Mouse (Mus musculus) embryonic facial prominence, embryonic 11.5 days (tissue): Measurements from ENCODE around the gene Hkdc1. TPM values are rescaled to one million over a fixed set of nuclear protein-coding genes. Genes with fewer than 3 reads are reported as not detected.
"Not testable (repeated sequence)": the region's sequence is repeated elsewhere in the genome, so short reads cannot be mapped to it uniquely, and the experiment has no call there.

Experiments used
- ATAC-seq: fragments of 200-750 bp; cut with Nextera tagmentation; replicated peaks from 2 replicates; pipeline ENCODE4 v1.8.0; 2017; ENCODE audit warnings: low read depth; ENCODE audit not compliant: insufficient number of reproducible peaks, low FRiP score, low TSS enrichment
- DNase-seq: peaks from one replicate; pipeline ENCODE4 v3.0.0-alpha.2; 2015; ENCODE audit warnings: low spot score
- H3K27ac ChIP-seq: fragments of 300-500 bp; sonication (generic); replicated peaks from 2 replicates; pipeline ENCODE4 v1.5.1; 2014; ENCODE audit warnings: mild to moderate bottlenecking, low read depth, low read length, control low read depth
- H3K27me3 ChIP-seq: fragments of 300-500 bp; sonication (generic); 2 replicates; pipeline ENCODE4 v1.6.1; 2014; ENCODE audit warnings: mild to moderate bottlenecking, low read length, moderate library complexity, mixed read lengths; ENCODE audit not compliant: control insufficient read depth, insufficient read depth
- H3K36me3 ChIP-seq: fragments of 300-500 bp; sonication (generic); replicated peaks from 2 replicates; pipeline ENCODE4 v1.6.1; 2014; ENCODE audit warnings: low read depth, mild to moderate bottlenecking, low read length, moderate library complexity, mixed read lengths; ENCODE audit not compliant: control insufficient read depth, insufficient read depth
- H3K4me1 ChIP-seq: fragments of 300-500 bp; sonication (generic); 2 replicates; pipeline ENCODE4 v1.6.1; 2014; ENCODE audit warnings: low read length, mixed read lengths; ENCODE audit not compliant: control insufficient read depth, insufficient read depth
- H3K4me2 ChIP-seq: fragments of 300-500 bp; sonication (generic); 2 replicates; pipeline ENCODE4 v1.6.1; 2014; ENCODE audit warnings: low read depth, mild to moderate bottlenecking, control low read depth, low read length, moderate library complexity
- H3K4me3 ChIP-seq: fragments of 300-500 bp; sonication (generic); 2 replicates; pipeline ENCODE4 v1.5.1; 2014; ENCODE audit warnings: low read depth, low read length, control low read depth
- H3K9ac ChIP-seq: fragments of 300-500 bp; sonication (generic); replicated peaks from 2 replicates; pipeline ENCODE4 v1.6.1; 2014; ENCODE audit warnings: mild to moderate bottlenecking, control low read depth, low read length
- H3K9me3 ChIP-seq: fragments of 300-500 bp; sonication (generic); replicated peaks from 2 replicates; pipeline ENCODE4 v1.6.1; 2016; ENCODE audit warnings: mild to moderate bottlenecking, low read length, inconsistent platforms, mixed read lengths; ENCODE audit not compliant: control insufficient read depth
- WGBS: fragments of 180-500 bp; shearing (Covaris S2); extraction: QIAGEN DNeasy Blood & Tissue Kit; methylation state at CpG from one replicate; pipeline ENCODE4 v1.1.7; 2014; 5-methylcytosine and 5-hydroxymethylcytosine counted together
- polyA plus RNA-seq: library from polyadenylated mRNA; unstranded; fragments of >200 nt; fragmentation: Nextera tagmentation; extraction: Ambion mirVana; gene quantifications from 2 replicates; pipeline ENCODE4 v1.2.1, GENCODE M21; 2014

The Hkdc1 gene
- 0.11 and 0.41 TPM in 2 replicates for polyA plus RNA-seq

- peak; percentile 73 for DNase-seq
- no peak within 1 kb of the TSS for H3K9ac ChIP-seq
Measured at GRCm38 (mm10) chr10:62422255-62422654, at the start of gene Hkdc1. Gene Hkdc1, minus strand, starts transcription at chr10:62422491.

GRCm38 (mm10) chr10:62471105-62471504 lies 48.8 kb upstream of the Hkdc1 start:
- no peak for DNase-seq
- H3K9me3 ChIP-seq: no peaks in the 10 kb centered on the region
- H3K36me3 ChIP-seq: no peaks in the 10 kb centered on the region; the same call in 1 of the 2 replicates
- H3K9ac ChIP-seq: no peak overlapping the region
- WGBS: 79% methylated on average over 5 of the region's 5 CpGs
- ATAC-seq: no peak
- no peaks in the 10 kb centered on the region for H3K4me1 ChIP-seq
- H3K4me2 ChIP-seq: no peak overlapping the region
- H3K27me3 ChIP-seq: no peaks in the 10 kb centered on the region
- no peak overlapping the region for H3K27ac ChIP-seq
- H3K4me3 ChIP-seq: no peak overlapping the region

More at GRCm38 (mm10) chr10:62422255-62422654, at the start of gene Hkdc1:
- H3K4me2 ChIP-seq: no peak within 1 kb of the TSS
- no peak; the same call in 1 of the 2 replicates for ATAC-seq
- no peak within 1 kb of the TSS for H3K4me3 ChIP-seq
- WGBS: 36% methylated on average over 15 of the region's 15 CpGs
- H3K4me1 ChIP-seq: no peaks in the 10 kb centered on the region
- no peaks in the 10 kb centered on the region for H3K36me3 ChIP-seq
- no peaks in the 10 kb centered on the region for H3K27me3 ChIP-seq
- no peak within 1 kb of the TSS for H3K27ac ChIP-seq
- H3K9me3 ChIP-seq: no peaks in the 10 kb centered on the region

GRCm38 (mm10) chr10:62469736-62470135 lies 47.4 kb upstream of the Hkdc1 start:
- ATAC-seq (no peak), DNase-seq (no peak)
- Histone ChIP-seq H3K27ac (no peak overlapping the region), H3K36me3 (no peaks in the 10 kb centered on the region; the same call in 1 of the 2 replicates), H3K4me3 (no peak overlapping the region), H3K4me1 (no peaks in the 10 kb centered on the region), H3K27me3 (no peaks in the 10 kb centered on the region), H3K9ac (no peak overlapping the region), H3K4me2 (no peak overlapping the region), H3K9me3 (no peaks in the 10 kb centered on the region)
- 88% methylated on average over 4 of the region's 4 CpGs for WGBS

GRCm38 (mm10) chr10:62461321-62461720 lies 39.0 kb upstream of the Hkdc1 start:
- DNase-seq (no peak), ATAC-seq (no peak)
- H3K4me3 ChIP-seq: no peak overlapping the region
- no peaks in the 10 kb centered on the region for H3K27me3 ChIP-seq
- H3K4me1 ChIP-seq: no peaks in the 10 kb centered on the region
- no peak overlapping the region for H3K4me2 ChIP-seq
- H3K27ac ChIP-seq: no peak overlapping the region
- H3K36me3 ChIP-seq: no peaks in the 10 kb centered on the region
- no peaks in the 10 kb centered on the region for H3K9me3 ChIP-seq
- no peak overlapping the region for H3K9ac ChIP-seq

- H3K4me2 ChIP-seq, H3K4me1 ChIP-seq, DNase-seq, ATAC-seq, H3K27ac ChIP-seq, H3K9ac ChIP-seq, H3K36me3 ChIP-seq, H3K27me3 ChIP-seq, H3K4me3 ChIP-seq, H3K9me3 ChIP-seq: not testable (repeated sequence)
- 69% methylated on average over 11 of the region's 11 CpGs for WGBS
Measured at GRCm38 (mm10) chr10:62452001-62452400, 29.7 kb upstream of the Hkdc1 start.

GRCm38 (mm10) chr10:62450280-62450640 lies 28.0 kb upstream of the Hkdc1 start:
- DNase-seq: no peak
- WGBS: 39% methylated on average over 18 of the region's 18 CpGs
- ATAC-seq: no peak; the same call in 1 of the 2 replicates
- peak overlapping the region; percentile 96 for H3K4me3 ChIP-seq
- no peaks in the 10 kb centered on the region for H3K4me1 ChIP-seq
- peak overlapping the region; percentile 57 for H3K4me2 ChIP-seq
- no peaks in the 10 kb centered on the region; the same call in 1 of the 2 replicates for H3K36me3 ChIP-seq
- no peaks in the 10 kb centered on the region for H3K27me3 ChIP-seq
- no peaks in the 10 kb centered on the region for H3K9me3 ChIP-seq
- peak overlapping the region; percentile 94 for H3K9ac ChIP-seq
- 0 out of 2 replicates have a peak overlapping the region, but pooled peaks have one; percentile 79 for H3K27ac ChIP-seq

GRCm38 (mm10) chr10:62449364-62450279 lies 27.3 kb upstream of the Hkdc1 start, which contains the start of the genes 4930507D05Rik and Supv3l1:
Gene 4930507D05Rik, plus strand, starts transcription at chr10:62449489.
Gene Supv3l1, minus strand, starts transcription at chr10:62449738.
- under 1% methylated on average over 73 of the region's 73 CpGs for WGBS
- no peaks in the 10 kb centered on the region; the same call in 1 of the 2 replicates for H3K36me3 ChIP-seq
- ATAC-seq: peak; percentile 82

GRCm38 (mm10) chr10:62430427-62430826 lies 8.1 kb upstream of the Hkdc1 start:
- H3K4me2 ChIP-seq: no peak overlapping the region
- no peak for DNase-seq
- no peaks in the 10 kb centered on the region for H3K9me3 ChIP-seq
- no peaks in the 10 kb centered on the region; the same call in none of the 2 replicates for H3K36me3 ChIP-seq
- 94% methylated on average over 5 of the region's 5 CpGs for WGBS
- H3K4me3 ChIP-seq: no peak overlapping the region
- no peak for ATAC-seq
- no peaks in the 10 kb centered on the region for H3K4me1 ChIP-seq
- H3K27ac ChIP-seq: no peak overlapping the region
- H3K27me3 ChIP-seq: no peaks in the 10 kb centered on the region
- H3K9ac ChIP-seq: no peak overlapping the region

More at GRCm38 (mm10) chr10:62449364-62450279, 27.3 kb upstream of the Hkdc1 start, which contains the start of the genes 4930507D05Rik and Supv3l1:
- H3K9me3 ChIP-seq: no peaks in the 10 kb centered on the region
- peak within 1 kb of the TSS; percentile 79 for H3K27ac ChIP-seq
- peak within 1 kb of the TSS; percentile 96 for H3K4me3 ChIP-seq
- peak; percentile 92 for DNase-seq
- H3K4me1 ChIP-seq: no peaks in the 10 kb centered on the region
- H3K4me2 ChIP-seq: peak within 1 kb of the TSS; percentile 57
- peak within 1 kb of the TSS; percentile 94 for H3K9ac ChIP-seq
- H3K27me3 ChIP-seq: no peaks in the 10 kb centered on the region
